Mouse (Mus musculus): ENCODE measurements around the gene Gtf2h3. TPM values are rescaled to one million over a fixed set of nuclear protein-coding genes. Genes with fewer than 3 reads are reported as not detected.
A peak's percentile ranks its signal among the peaks of the same experiment; 100 is the strongest.

The Gtf2h3 gene
- polyA plus RNA-seq (2016; fragmentation: Nextera tagmentation; extraction: Ambion mirVana): 72.0 and 73.4 TPM in 2 replicates

- Histone ChIP-seq H3K27ac (0 out of 2 replicates have a peak within 1 kb of the TSS, but pooled peaks have one; percentile 31), H3K36me3 (replicated peaks) (peaks cover 41% of the 10 kb centered on the region)
These were observed at the start of gene Gtf2h3, which contains the start of gene Eif2b1 for GRCm38 (mm10) chr5:124578633-124579317. Gene Gtf2h3, plus strand, starts transcription at chr5:124579140. Gene Eif2b1, minus strand, starts transcription at chr5:124579131.

GRCm38 (mm10) chr5:124529191-124529651 lies 49.7 kb upstream of the Gtf2h3 start:
- WGBS: 42% methylated on average over 8 of the region's 8 CpGs
- Histone ChIP-seq H3K4me3 (replicated peaks) (peak overlapping the region; percentile 82), H3K27ac (peak overlapping the region; percentile 56), H3K27me3 (no peaks in the 10 kb centered on the region), H3K4me2 (peak overlapping the region; percentile 74), H3K9me3 (no peaks in the 10 kb centered on the region), H3K4me1 (peaks cover 38% of the 10 kb centered on the region), H3K36me3 (replicated peaks) (0 out of 2 replicates have a peak, but pooled peaks cover 3% of the 10 kb centered on the region), H3K9ac (peak overlapping the region; percentile 47; the same call in 1 of the 2 replicates)
- no peak for ATAC-seq (ENCODE audit: low FRiP score)

More at GRCm38 (mm10) chr5:124578633-124579317, at the start of gene Gtf2h3, which contains the start of gene Eif2b1:
- peak within 1 kb of the TSS; percentile 78 for H3K9ac ChIP-seq
- peak; percentile 94 for ATAC-seq (ENCODE audit: low FRiP score)
- WGBS: 1% methylated on average over 51 of the region's 51 CpGs
- H3K4me3 ChIP-seq (replicated peaks): peak within 1 kb of the TSS; percentile 76
- H3K4me1 ChIP-seq: peaks cover 25% of the 10 kb centered on the region
- no peaks in the 10 kb centered on the region for H3K9me3 ChIP-seq
- no peaks in the 10 kb centered on the region for H3K27me3 ChIP-seq
- H3K4me2 ChIP-seq: peak within 1 kb of the TSS; percentile 91

GRCm38 (mm10) chr5:124529697-124530096 lies 49.2 kb upstream of the Gtf2h3 start:
- peak overlapping the region; percentile 82 for H3K4me3 ChIP-seq (replicated peaks)
- peak overlapping the region; percentile 74 for H3K4me2 ChIP-seq
- 0 out of 2 replicates have a peak, but pooled peaks cover 3% of the 10 kb centered on the region for H3K36me3 ChIP-seq (replicated peaks)
- peaks cover 38% of the 10 kb centered on the region for H3K4me1 ChIP-seq
- no peaks in the 10 kb centered on the region for H3K9me3 ChIP-seq
- H3K27ac ChIP-seq: peak overlapping the region; percentile 56; the same call in 1 of the 2 replicates
- H3K9ac ChIP-seq: peak overlapping the region; percentile 76; the same call in 1 of the 2 replicates
- no peaks in the 10 kb centered on the region for H3K27me3 ChIP-seq
- WGBS: 71% methylated on average over 8 of the region's 8 CpGs
- no peak for ATAC-seq (ENCODE audit: low FRiP score)

GRCm38 (mm10) chr5:124530655-124531582 lies 48.0 kb upstream of the Gtf2h3 start, which contains the start of gene Rilpl1:
Gene Rilpl1, minus strand, starts transcription at chr5:124531391.
- Histone ChIP-seq H3K9ac (peak within 1 kb of the TSS; percentile 76), H3K4me3 (replicated peaks) (peak within 1 kb of the TSS; percentile 82), H3K9me3 (no peaks in the 10 kb centered on the region), H3K27ac (peak within 1 kb of the TSS; percentile 82), H3K4me2 (peak within 1 kb of the TSS; percentile 74), H3K27me3 (peaks cover 3% of the 10 kb centered on the region; the same call in 1 of the 2 replicates), H3K4me1 (peaks cover 38% of the 10 kb centered on the region), H3K36me3 (replicated peaks) (0 out of 2 replicates have a peak, but pooled peaks cover 3% of the 10 kb centered on the region)
- under 1% methylated on average over 86 of the region's 96 CpGs for WGBS
- peak; percentile 96 for ATAC-seq (ENCODE audit: low FRiP score)

GRCm38 (mm10) chr5:124531583-124531930 lies 47.4 kb upstream of the Gtf2h3 start:
- 0 out of 2 replicates have a peak, but pooled peaks cover 3% of the 10 kb centered on the region for H3K36me3 ChIP-seq (replicated peaks)
- 9% methylated on average over 14 of the region's 14 CpGs for WGBS
- peak overlapping the region; percentile 82 for H3K27ac ChIP-seq
- H3K4me3 ChIP-seq (replicated peaks): peak overlapping the region; percentile 82
- ATAC-seq (ENCODE audit: low FRiP score): no peak
- H3K27me3 ChIP-seq: peaks cover 5% of the 10 kb centered on the region; the same call in 1 of the 2 replicates
- peak overlapping the region; percentile 76 for H3K9ac ChIP-seq
- peaks cover 39% of the 10 kb centered on the region for H3K4me1 ChIP-seq
- peak overlapping the region; percentile 74 for H3K4me2 ChIP-seq
- H3K9me3 ChIP-seq: no peaks in the 10 kb centered on the region

- H3K4me3 ChIP-seq (replicated peaks): no peak overlapping the region
- H3K27ac ChIP-seq: no peak overlapping the region
- H3K4me2 ChIP-seq: no peak overlapping the region
- ATAC-seq (ENCODE audit: low FRiP score): no peak
- H3K4me1 ChIP-seq: peaks cover 44% of the 10 kb centered on the region
- 32% methylated on average over 7 of the region's 7 CpGs for WGBS
- peaks cover 10% of the 10 kb centered on the region; the same call in 1 of the 2 replicates for H3K27me3 ChIP-seq
- H3K9ac ChIP-seq: 0 out of 2 replicates have a peak overlapping the region, but pooled peaks have one; percentile 13
- H3K9me3 ChIP-seq: no peaks in the 10 kb centered on the region
- no peaks in the 10 kb centered on the region for H3K36me3 ChIP-seq (replicated peaks)
These were observed 46.5 kb upstream of the Gtf2h3 start for GRCm38 (mm10) chr5:124532451-124532850.

- H3K4me3 ChIP-seq (replicated peaks): no peak overlapping the region
- H3K27me3 ChIP-seq: peaks cover 10% of the 10 kb centered on the region; the same call in 1 of the 2 replicates
- peaks cover 24% of the 10 kb centered on the region for H3K4me1 ChIP-seq
- H3K9me3 ChIP-seq: no peaks in the 10 kb centered on the region
- WGBS: 70% methylated on average over 5 of the region's 5 CpGs
- H3K9ac ChIP-seq: no peak overlapping the region
- no peak overlapping the region for H3K27ac ChIP-seq
- H3K36me3 ChIP-seq (replicated peaks): no peaks in the 10 kb centered on the region
- no peak for ATAC-seq (ENCODE audit: low FRiP score)
- no peak overlapping the region for H3K4me2 ChIP-seq
These were observed 43.9 kb upstream of the Gtf2h3 start for GRCm38 (mm10) chr5:124535016-124535415.

- ATAC-seq (ENCODE audit: low FRiP score): no peak
- H3K4me1 ChIP-seq: peaks cover 14% of the 10 kb centered on the region
- H3K36me3 ChIP-seq (replicated peaks): no peaks in the 10 kb centered on the region
- H3K27me3 ChIP-seq: peaks cover 10% of the 10 kb centered on the region; the same call in 1 of the 2 replicates
- WGBS: 6% methylated on average over 17 of the region's 17 CpGs
- no peak overlapping the region for H3K27ac ChIP-seq
- peak overlapping the region; percentile 8; the same call in 1 of the 2 replicates for H3K4me3 ChIP-seq (replicated peaks)
- peak overlapping the region; percentile 12; the same call in 1 of the 2 replicates for H3K9ac ChIP-seq
- no peaks in the 10 kb centered on the region for H3K9me3 ChIP-seq
- peak overlapping the region; percentile 41 for H3K4me2 ChIP-seq
These were observed 42.2 kb upstream of the Gtf2h3 start for GRCm38 (mm10) chr5:124536776-124537175.

GRCm38 (mm10) chr5:124538813-124539792 lies 39.8 kb upstream of the Gtf2h3 start:
- peaks cover 10% of the 10 kb centered on the region; the same call in 1 of the 2 replicates for H3K27me3 ChIP-seq
- ATAC-seq (ENCODE audit: low FRiP score): no peak
- no peak overlapping the region for H3K4me2 ChIP-seq
- no peaks in the 10 kb centered on the region for H3K9me3 ChIP-seq
- WGBS: 76% methylated on average over 16 of the region's 16 CpGs
- peaks cover 19% of the 10 kb centered on the region for H3K4me1 ChIP-seq
- no peak overlapping the region for H3K4me3 ChIP-seq (replicated peaks)
- H3K27ac ChIP-seq: no peak overlapping the region
- H3K9ac ChIP-seq: no peak overlapping the region
- peaks cover 11% of the 10 kb centered on the region for H3K36me3 ChIP-seq (replicated peaks)

- H3K4me2 ChIP-seq: peak overlapping the region; percentile 35
- ATAC-seq (ENCODE audit: low FRiP score): no peak
- peaks cover 19% of the 10 kb centered on the region for H3K4me1 ChIP-seq
- peaks cover 19% of the 10 kb centered on the region for H3K36me3 ChIP-seq (replicated peaks)
- peak overlapping the region; percentile 66 for H3K4me3 ChIP-seq (replicated peaks)
- no peak overlapping the region for H3K27ac ChIP-seq
- peak overlapping the region; percentile 25; the same call in 1 of the 2 replicates for H3K9ac ChIP-seq
- H3K27me3 ChIP-seq: peaks cover 10% of the 10 kb centered on the region; the same call in 1 of the 2 replicates
- H3K9me3 ChIP-seq: no peaks in the 10 kb centered on the region
- 75% methylated on average over 4 of the region's 4 CpGs for WGBS
These were observed 39.0 kb upstream of the Gtf2h3 start for GRCm38 (mm10) chr5:124539905-124540304.

Data from forebrain, embryonic 12.5 days (tissue).